8 mouse cellular contexts compared by ENCODE assay signal in genomic region chr5:115732849-115733216, GRCm38 (mm10). TPM values are rescaled to one million over a fixed set of nuclear protein-coding genes. Genes with fewer than 3 reads are reported as not detected.
DNase-seq lines count a peak whose midpoint lies in the region; ATAC-seq and TF ChIP-seq lines count a peak whose summit lies in the region.

No protein-coding gene starts in this region.

- DNase-seq in left cerebral cortex, postnatal 4 days: peak; percentile 83
- no peak for DNase-seq in left cerebral cortex, adult 11 months (ENCODE audit: low spot score)
- peak; percentile 96 for DNase-seq in brain, embryonic 14.5 days (ENCODE audit: low read depth)
- DNase-seq in fibroblast of lung, adult 2 months (ENCODE audit: low read depth): peak; percentile 9
- DNase-seq in intestine, embryonic 14.5 days (ENCODE audit: low spot score): no peak
- peak; percentile 59 for DNase-seq in lung, postnatal 36 days
- DNase-seq in Muller cell, postnatal 12 days (ENCODE audit: inconsistent ontology term): no peak
- no peak for DNase-seq in frontal cortex, postnatal 10 days (ENCODE audit: low spot score in 2 of 2)

- no peak for TF ChIP-seq POLR2A in brain, embryonic 14.5 days (IDR thresholded peaks at IDR 0.05; ENCODE audit: borderline replicate concordance, extremely low read depth, insufficient read depth, insufficient read length, poor library complexity, severe bottlenecking)

- intact Hi-C loops in left cerebral cortex, postnatal 4 days (cut with DNase I): loop anchor here (5.0 kb wide), 1 partner anchor 81 kb away; no protein-coding TSS in a partner anchor

- TF ChIP-seq CTCF in brain, embryonic 14.5 days (IDR thresholded peaks at IDR 0.05; ENCODE audit: borderline replicate concordance, extremely low read depth, insufficient read depth, insufficient read length): peak; percentile 52; the same call in 1 of the 2 replicates

- 0% methylated on average over 9 of the region's 9 CpGs for WGBS in intestine, embryonic 14.5 days

- H3K36me3 ChIP-seq in intestine, embryonic 14.5 days (ENCODE audit: control insufficient read depth, insufficient read depth, low read length): no peaks in the 10 kb centered on the region

- H3K27ac ChIP-seq in intestine, embryonic 14.5 days (ENCODE audit: low read depth): no peak overlapping the region

- H3K4me1 ChIP-seq in intestine, embryonic 14.5 days (replicated peaks; ENCODE audit: control insufficient read depth, insufficient read depth, low read length): no peaks in the 10 kb centered on the region; the same call in 1 of the 2 replicates

- H3K9me3 ChIP-seq in intestine, embryonic 14.5 days (ENCODE audit: control insufficient read depth, low read length): no peaks in the 10 kb centered on the region

- peak; percentile 65 for ATAC-seq in intestine, embryonic 14.5 days (replicated peaks; ENCODE audit: low FRiP score, low TSS enrichment, low read depth)

- H3K9ac ChIP-seq in intestine, embryonic 14.5 days (ENCODE audit: low read length): no peak overlapping the region

- peak overlapping the region; percentile 52 for H3K4me3 ChIP-seq in intestine, embryonic 14.5 days (ENCODE audit: low read depth, low read length)

- H3K27me3 ChIP-seq in intestine, embryonic 14.5 days (replicated peaks; ENCODE audit: control insufficient read depth, insufficient read depth, low read length): peaks cover 31% of the 10 kb centered on the region

- H3K4me2 ChIP-seq in intestine, embryonic 14.5 days (ENCODE audit: low read length): peak overlapping the region; percentile 92

RNA-seq across cellular contexts. Expression of gene Bicdl1, which starts 1.4 kb away (rescaled TPM):
- total RNA-seq in left cerebral cortex, postnatal 4 days (2021): 100 to 1,000 TPM; 144 to 151 TPM
- polyA plus RNA-seq in brain, embryonic 14.5 days (2012; rRNA removed): 165 and 168 TPM in 2 replicates
- polyA plus RNA-seq in intestine, embryonic 14.5 days (2014; fragmentation: Nextera tagmentation; extraction: Ambion mirVana): 12.1 and 13.6 TPM in 2 replicates

Comparison
In these comparisons a context has a peak if more than half of its experiments do, and no peak if none do; other contexts are left out.
1. DNase-seq: peak in left cerebral cortex, postnatal 4 days (single experiment), brain, embryonic 14.5 days (single experiment), fibroblast of lung, adult 2 months (single experiment) and lung, postnatal 36 days (single experiment); none in left cerebral cortex, adult 11 months (single experiment), intestine, embryonic 14.5 days (single experiment), Muller cell, postnatal 12 days (single experiment) and frontal cortex, postnatal 10 days (0 of 2).
2. RNA of gene Bicdl1, which starts 1.4 kb away (polyA plus RNA-seq): 165 to 168 TPM in brain, embryonic 14.5 days; 12.1 to 13.6 TPM in intestine, embryonic 14.5 days; every median in the first group is over 10 times any median in the second.